Mouse (Mus musculus): ENCODE measurements around the gene Padi4.

The Padi4 gene

GRCm38 (mm10) chr4:140788264-140788663, 14.2 kb upstream of the Padi4 start:
- DNase-seq (ENCODE audit: low read depth) = no peak

- peak; percentile 50 for DNase-seq (ENCODE audit: low read depth)
Observed at GRCm38 (mm10) chr4:140787414-140787813, 13.4 kb upstream of the Padi4 start.

- DNase-seq (ENCODE audit: low read depth) = no peak
Observed at GRCm38 (mm10) chr4:140785217-140785616, 11.2 kb upstream of the Padi4 start.

GRCm38 (mm10) chr4:140784292-140784945, 10.4 kb upstream of the Padi4 start:
- no peak for DNase-seq (ENCODE audit: low read depth)

GRCm38 (mm10) chr4:140782821-140783220, 8.8 kb upstream of the Padi4 start:
- no peak for DNase-seq (ENCODE audit: low read depth)

- no peak for DNase-seq (ENCODE audit: low read depth)
Observed at GRCm38 (mm10) chr4:140780507-140780906, 6.5 kb upstream of the Padi4 start.

- no peak for DNase-seq (ENCODE audit: low read depth)
Observed at GRCm38 (mm10) chr4:140779803-140780397, 5.9 kb upstream of the Padi4 start.

- DNase-seq (ENCODE audit: low read depth) = no peak
Observed at GRCm38 (mm10) chr4:140776623-140777022, 2.6 kb upstream of the Padi4 start.

- no peak for DNase-seq (ENCODE audit: low read depth)
Observed at GRCm38 (mm10) chr4:140775876-140776275, 1.8 kb upstream of the Padi4 start.

- DNase-seq (ENCODE audit: low read depth) = no peak
Observed at GRCm38 (mm10) chr4:140774893-140775292, 857 bp upstream of the Padi4 start.

- no peak for DNase-seq (ENCODE audit: low read depth)
Observed at GRCm38 (mm10) chr4:140771091-140771490, 2.9 kb downstream of the Padi4 start.

- no peak for DNase-seq (ENCODE audit: low read depth)
Observed at GRCm38 (mm10) chr4:140770433-140770832, 3.6 kb downstream of the Padi4 start.

- DNase-seq (ENCODE audit: low read depth) = no peak
Observed at GRCm38 (mm10) chr4:140768973-140769372, 5.1 kb downstream of the Padi4 start.

GRCm38 (mm10) chr4:140765936-140766335, 8.1 kb downstream of the Padi4 start:
- DNase-seq (ENCODE audit: low read depth) = no peak

GRCm38 (mm10) chr4:140763158-140763557, 10.9 kb downstream of the Padi4 start:
- DNase-seq (ENCODE audit: low read depth) = peak; percentile 67

- DNase-seq (ENCODE audit: low read depth) = no peak
Observed at GRCm38 (mm10) chr4:140761601-140762000, 12.4 kb downstream of the Padi4 start.

- DNase-seq (ENCODE audit: low read depth) = no peak
Observed at GRCm38 (mm10) chr4:140755811-140756210, 18.2 kb downstream of the Padi4 start.

- DNase-seq (ENCODE audit: low read depth) = no peak
Observed at GRCm38 (mm10) chr4:140753366-140753765, 20.7 kb downstream of the Padi4 start.

- DNase-seq (ENCODE audit: low read depth) = no peak
Observed at GRCm38 (mm10) chr4:140750328-140750727, 23.7 kb downstream of the Padi4 start.

GRCm38 (mm10) chr4:140747978-140748377, 26.1 kb downstream of the Padi4 start:
- DNase-seq (ENCODE audit: low read depth) = no peak

- DNase-seq (ENCODE audit: low read depth) = peak; percentile 65
Observed at GRCm38 (mm10) chr4:140744654-140745053, 29.4 kb downstream of the Padi4 start.

- DNase-seq (ENCODE audit: low read depth) = no peak
Observed at GRCm38 (mm10) chr4:140743086-140743485, 30.9 kb downstream of the Padi4 start.

- DNase-seq (ENCODE audit: low read depth) = no peak
Observed at GRCm38 (mm10) chr4:140742543-140742942, 31.5 kb downstream of the Padi4 start, which contains the start of gene Padi6. TSS of gene Padi6 (minus strand) at chr4:140742643.

- no peak for DNase-seq (ENCODE audit: low read depth)
Observed at GRCm38 (mm10) chr4:140741401-140741800, 32.6 kb downstream of the Padi4 start.
